Mouse (Mus musculus) olfactory bulb, adult 2 months (tissue): Measurements from ENCODE around the gene C2cd4c. TPM values are rescaled to one million over a fixed set of nuclear protein-coding genes. Genes with fewer than 3 reads are reported as not detected.

ENCODE experiments used
- H3K27ac ChIP-seq: fragments of 200-500 bp; 2 replicates; pipeline ENCODE4 v1.5.1; 2012; ENCODE audit warnings: low read depth, low read length; ENCODE audit not compliant: insufficient read depth
- H3K4me1 ChIP-seq: fragments of 200-500 bp; 2 replicates; pipeline ENCODE4 v1.6.1; 2012; ENCODE audit warnings: low read length; ENCODE audit not compliant: control insufficient read depth, insufficient read depth
- H3K4me3 ChIP-seq: fragments of 200-500 bp; 2 replicates; pipeline ENCODE4 v1.5.1; 2012; ENCODE audit warnings: mild to moderate bottlenecking, low read depth, low read length, moderate library complexity; ENCODE audit not compliant: insufficient read depth
- CTCF ChIP-seq: fragments of 200-500 bp; IDR thresholded peaks from 2 replicates; pipeline ENCODE4 v1.5.1; 2012; ENCODE audit warnings: low read depth, mild to moderate bottlenecking, low read length, moderate library complexity; ENCODE audit not compliant: insufficient read depth
- POLR2A ChIP-seq: fragments of 200-500 bp; IDR thresholded peaks from 2 replicates; pipeline ENCODE4 v1.6.1; 2012; ENCODE audit warnings: mild to moderate bottlenecking, low read depth, low read length, moderate library complexity; ENCODE audit not compliant: insufficient read depth
- WGBS: fragments of 180-500 bp; shearing (Covaris S2); methylation state at CpG from one replicate; pipeline ENCODE4 v1.1.7; 2018; 5-methylcytosine and 5-hydroxymethylcytosine counted together
- polyA plus RNA-seq: library from polyadenylated mRNA; stranded (reverse); fragments of >200 nt; gene quantifications from 2 replicates; pipeline ENCODE4 v1.2.4, GENCODE M21; 2012; ENCODE audit warnings: low replicate concordance; ENCODE audit not compliant: missing spikeins, insufficient read depth, insufficient read length

The C2cd4c gene
- polyA plus RNA-seq, 1 experiment: not detected

GRCm38 (mm10) chr10:79638486-79639204 lies 24.8 kb upstream of the C2cd4c start:
- WGBS: 14% methylated on average over 23 of the region's 23 CpGs
- TF ChIP-seq CTCF (no peak), POLR2A (no peak)
- Histone ChIP-seq H3K4me1 (peaks cover 24% of the 10 kb centered on the region), H3K4me3 (no peak overlapping the region), H3K27ac (0 out of 2 replicates have a peak overlapping the region, but pooled peaks have one; percentile 77)

- 1% methylated on average over 116 of the region's 116 CpGs for WGBS
- no peak for TF ChIP-seq CTCF
- TF ChIP-seq POLR2A: peak; percentile 78
- Histone ChIP-seq H3K4me3 (peak within 1 kb of the TSS; percentile 87), H3K27ac (peak within 1 kb of the TSS; percentile 77), H3K4me1 (peaks cover 29% of the 10 kb centered on the region)
Measured at GRCm38 (mm10) chr10:79637128-79638110, 23.6 kb upstream of the C2cd4c start, which contains the start of gene Shc2. Gene Shc2, minus strand, starts transcription at chr10:79637918.

GRCm38 (mm10) chr10:79636287-79636686 lies 22.5 kb upstream of the C2cd4c start:
- TF ChIP-seq POLR2A: no peak
- TF ChIP-seq CTCF: no peak
- 79% methylated on average over 8 of the region's 8 CpGs for WGBS
- Histone ChIP-seq H3K4me3 (peak overlapping the region; percentile 87; the same call in 1 of the 2 replicates), H3K4me1 (peaks cover 29% of the 10 kb centered on the region), H3K27ac (no peak overlapping the region)

- TF ChIP-seq CTCF: no peak
- no peak for TF ChIP-seq POLR2A
- H3K4me1 ChIP-seq: peaks cover 21% of the 10 kb centered on the region
- WGBS: 80% methylated on average over 17 of the region's 17 CpGs
- no peak overlapping the region for H3K27ac ChIP-seq
- H3K4me3 ChIP-seq: no peak overlapping the region
Measured at GRCm38 (mm10) chr10:79633006-79633777, 19.4 kb upstream of the C2cd4c start.

- no peak overlapping the region for H3K4me3 ChIP-seq
- 55% methylated on average over 4 of the region's 4 CpGs for WGBS
- no peak for TF ChIP-seq CTCF
- no peak for TF ChIP-seq POLR2A
Measured at GRCm38 (mm10) chr10:79631432-79631831, 17.6 kb upstream of the C2cd4c start.

GRCm38 (mm10) chr10:79628377-79628776 lies 14.6 kb upstream of the C2cd4c start:
- no peak overlapping the region for H3K27ac ChIP-seq
- peaks cover 14% of the 10 kb centered on the region for H3K4me1 ChIP-seq
- 79% methylated on average over 5 of the region's 5 CpGs for WGBS
- no peak overlapping the region for H3K4me3 ChIP-seq
- no peak for TF ChIP-seq POLR2A
- TF ChIP-seq CTCF: no peak

More at GRCm38 (mm10) chr10:79631432-79631831, 17.6 kb upstream of the C2cd4c start:
- Histone ChIP-seq H3K27ac (no peak overlapping the region), H3K4me1 (peaks cover 18% of the 10 kb centered on the region)

- Histone ChIP-seq H3K4me1 (peaks cover 10% of the 10 kb centered on the region; the same call in 1 of the 2 replicates), H3K27ac (no peak overlapping the region), H3K4me3 (no peak overlapping the region)
- WGBS: 64% methylated on average over 10 of the region's 10 CpGs
- no peak for TF ChIP-seq CTCF
- no peak for TF ChIP-seq POLR2A
Measured at GRCm38 (mm10) chr10:79626156-79626555, 12.3 kb upstream of the C2cd4c start.

- 83% methylated on average over 9 of the region's 9 CpGs for WGBS
- Histone ChIP-seq H3K27ac (no peak overlapping the region), H3K4me1 (peaks cover 10% of the 10 kb centered on the region; the same call in 1 of the 2 replicates), H3K4me3 (no peak overlapping the region)
- no peak for TF ChIP-seq CTCF
- TF ChIP-seq POLR2A: no peak
Measured at GRCm38 (mm10) chr10:79625398-79625797, 11.6 kb upstream of the C2cd4c start.
